Mouse (Mus musculus) heart, adult 2 months (tissue): ENCODE results near the gene Nags. TPM values are rescaled to one million over a fixed set of nuclear protein-coding genes. Genes with fewer than 3 reads are reported as not detected.
A peak's percentile ranks its signal among the peaks of the same experiment; 100 is the strongest.

ENCODE experiments used
- DNase-seq, 2 experiments: peaks; one replicate each; pipeline ENCODE4 v3.0.0; 2021
- H3K27ac ChIP-seq: fragments of 200-600 bp; 2 replicates; pipeline ENCODE4 v1.8.1; 2022
- H3K27me3 ChIP-seq: fragments of 200-500 bp; 2 replicates; pipeline ENCODE4 v1.6.1; 2012; ENCODE audit warnings: mild to moderate bottlenecking, low read length, inconsistent platforms, mixed read lengths; ENCODE audit not compliant: control insufficient read depth, insufficient read depth
- H3K36me3 ChIP-seq: fragments of 200-500 bp; 2 replicates; pipeline ENCODE4 v1.6.1; 2012; ENCODE audit warnings: low read length, inconsistent platforms; ENCODE audit not compliant: control insufficient read depth, insufficient read depth
- H3K4me1 ChIP-seq: fragments of 200-500 bp; 2 replicates; pipeline ENCODE4 v1.6.1; 2011; ENCODE audit warnings: low read length; ENCODE audit not compliant: control insufficient read depth, insufficient read depth
- H3K4me3 ChIP-seq: fragments of 200-600 bp; 2 replicates; pipeline ENCODE4 v1.8.1; 2022
- H3K79me2 ChIP-seq: fragments of 200-500 bp; replicated peaks from 2 replicates; pipeline ENCODE4 v1.6.1; 2012; ENCODE audit warnings: mild to moderate bottlenecking, inconsistent platforms, low read length, moderate library complexity, mixed read lengths; ENCODE audit not compliant: control insufficient read depth, insufficient read depth
- H3K9ac ChIP-seq: fragments of 200-500 bp; 2 replicates; pipeline ENCODE4 v1.6.1; 2012; ENCODE audit warnings: low read depth, mild to moderate bottlenecking, control low read depth, inconsistent platforms, low read length, mixed read lengths
- CTCF ChIP-seq: fragments of 200-600 bp; IDR thresholded peaks from 2 replicates; pipeline ENCODE4 v1.8.1; 2022; ENCODE audit warnings: antibody characterized with exemption, mild to moderate bottlenecking, moderate library complexity
- EP300 ChIP-seq: fragments of 200-500 bp; IDR thresholded peaks from 2 replicates; pipeline ENCODE4 v1.6.1; 2011; ENCODE audit warnings: low read depth, low read length, control low read depth; ENCODE audit not compliant: insufficient read depth
- POLR2A ChIP-seq: fragments of 200-500 bp; IDR thresholded peaks from 2 replicates; pipeline ENCODE4 v1.6.1; 2011; ENCODE audit warnings: mild to moderate bottlenecking, low read depth, low read length, control low read depth; ENCODE audit not compliant: insufficient read depth
- WGBS: fragments of 180-500 bp; shearing (Covaris S2); methylation state at CpG from one replicate; pipeline ENCODE4 v1.1.7; 2018; 5-methylcytosine and 5-hydroxymethylcytosine counted together
- intact Hi-C: fragments of 180-260 bp; cut with DNase I; formaldehyde crosslinking; loops from one replicate; pipeline ENCODE4 v1.15.1; 2025
- polyA plus RNA-seq: library from polyadenylated mRNA; depleted of rRNA; stranded (reverse); fragments of >200 nt; gene quantifications from 2 replicates; pipeline ENCODE4 v1.2.3, GENCODE M21; 2012
- total RNA-seq, 2 experiments: library from RNA; stranded (reverse); gene quantifications; 2 replicates each; pipeline ENCODE4 v1.2.3; 2021

The Nags gene
- total and polyA plus RNA-seq, 3 experiments: 0.06 TPM; not detected in 2

DNA sequence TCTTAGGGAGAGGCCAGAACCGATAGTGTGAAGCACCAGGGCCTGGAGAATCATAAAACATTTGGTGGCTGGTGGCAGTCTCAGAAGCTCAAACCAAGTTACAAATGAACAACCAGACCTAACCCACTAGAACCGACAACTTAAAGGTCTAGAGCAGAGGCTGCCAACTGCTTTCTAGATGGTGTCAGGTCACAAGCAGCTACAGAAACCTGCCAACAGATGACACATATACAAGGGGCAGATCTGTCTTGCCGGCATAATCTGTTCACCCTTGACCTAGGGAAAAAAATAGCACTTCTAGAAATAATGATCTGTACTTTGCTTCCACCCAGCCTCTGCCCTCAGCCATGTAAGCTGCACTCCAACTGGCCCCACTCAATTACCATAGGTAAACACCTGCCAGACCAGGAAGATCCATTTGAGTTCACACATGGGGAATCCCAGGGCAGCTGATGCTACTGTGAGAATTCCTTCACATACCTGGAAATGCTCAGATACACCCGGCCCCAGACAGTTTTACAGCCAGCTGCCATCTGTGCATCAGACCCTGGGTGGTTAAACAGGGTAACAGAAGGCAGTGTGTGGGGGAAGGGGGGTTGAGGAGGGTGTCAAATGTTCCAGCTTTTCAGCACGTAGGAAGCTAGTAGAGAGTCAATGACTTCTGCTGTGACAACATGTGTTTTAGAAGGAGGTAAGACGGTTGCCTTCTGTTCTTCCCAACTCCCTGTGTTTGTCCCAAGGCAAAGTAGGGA, 20.8 kb downstream of the Nags start:
- Histone ChIP-seq H3K9ac (no peak overlapping the region), H3K4me3 (no peak overlapping the region), H3K36me3 (peaks cover 7% of the 10 kb centered on the region), H3K27me3 (no peaks in the 10 kb centered on the region), H3K79me2 (0 out of 2 replicates have a peak, but pooled peaks cover 1% of the 10 kb centered on the region), H3K4me1 (peaks cover 3% of the 10 kb centered on the region; the same call in 1 of the 2 replicates), H3K27ac (no peak overlapping the region)
- intact Hi-C loops: no loop called here
- TF ChIP-seq EP300 (no peak), CTCF (no peak), POLR2A (no peak)
- 45% methylated on average over 6 of the region's 6 CpGs for WGBS
- no peak for DNase-seq

DNA sequence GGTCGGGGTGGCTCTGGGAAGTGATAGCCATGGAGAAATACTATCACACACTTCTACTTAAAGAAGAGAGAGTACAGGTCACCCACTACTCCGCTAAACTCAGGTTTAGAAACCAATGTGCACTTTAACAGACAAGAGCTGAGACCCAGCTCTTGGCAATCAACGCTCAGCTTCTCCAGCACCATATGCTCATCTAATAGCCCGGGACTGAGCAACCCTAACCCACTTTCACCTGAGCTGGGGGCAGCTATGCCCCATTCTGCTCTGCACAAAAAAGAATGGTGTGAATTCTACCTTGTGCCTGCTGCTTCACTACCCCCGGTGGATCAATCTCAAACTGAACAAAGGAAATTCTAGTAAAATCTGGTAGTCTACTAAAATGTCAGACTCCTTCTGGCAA, 22.2 kb downstream of the Nags start:
- no peak overlapping the region for H3K4me3 ChIP-seq
- DNase-seq: no peak
- TF ChIP-seq POLR2A: no peak
- TF ChIP-seq CTCF: no peak
- no peak for TF ChIP-seq EP300
- peaks cover 12% of the 10 kb centered on the region for H3K36me3 ChIP-seq
- 0 out of 2 replicates have a peak, but pooled peaks cover 1% of the 10 kb centered on the region for H3K79me2 ChIP-seq
- no peaks in the 10 kb centered on the region for H3K27me3 ChIP-seq
- 83% methylated on average over 5 of the region's 5 CpGs for WGBS
- H3K4me1 ChIP-seq: peaks cover 3% of the 10 kb centered on the region
- no peak overlapping the region for H3K9ac ChIP-seq
- no peak overlapping the region for H3K27ac ChIP-seq
- intact Hi-C loops: no loop called here

DNA sequence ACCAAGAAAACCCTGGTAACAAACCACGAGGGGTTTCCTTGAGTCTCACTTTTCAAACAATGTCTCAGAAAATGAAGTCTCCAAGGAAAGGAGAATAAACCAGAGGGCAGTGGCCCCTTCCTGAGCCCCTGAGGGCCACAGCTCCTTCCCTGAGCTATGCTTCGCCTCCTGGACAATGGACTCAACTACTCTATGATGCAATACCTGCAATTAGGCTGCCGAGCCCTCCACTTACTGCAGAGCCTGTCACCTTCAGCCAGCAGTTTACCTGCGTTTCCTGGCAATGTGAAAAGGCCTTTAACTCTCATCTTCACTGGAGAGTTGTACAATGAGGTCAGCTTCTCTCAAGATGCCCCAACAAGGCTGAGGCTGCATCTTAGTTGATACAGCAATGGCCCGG, 23.4 kb downstream of the Nags start:
- no peak overlapping the region for H3K4me3 ChIP-seq
- peaks cover 13% of the 10 kb centered on the region for H3K36me3 ChIP-seq
- peaks cover 4% of the 10 kb centered on the region for H3K4me1 ChIP-seq
- no peak for DNase-seq
- H3K27me3 ChIP-seq: no peaks in the 10 kb centered on the region
- intact Hi-C loops: no loop called here
- TF ChIP-seq POLR2A (no peak), CTCF (no peak), EP300 (no peak)
- no peak overlapping the region for H3K9ac ChIP-seq
- WGBS: 79% methylated on average over 5 of the region's 5 CpGs
- no peak overlapping the region for H3K27ac ChIP-seq
- H3K79me2 ChIP-seq: peaks cover 4% of the 10 kb centered on the region; the same call in 1 of the 2 replicates

DNA sequence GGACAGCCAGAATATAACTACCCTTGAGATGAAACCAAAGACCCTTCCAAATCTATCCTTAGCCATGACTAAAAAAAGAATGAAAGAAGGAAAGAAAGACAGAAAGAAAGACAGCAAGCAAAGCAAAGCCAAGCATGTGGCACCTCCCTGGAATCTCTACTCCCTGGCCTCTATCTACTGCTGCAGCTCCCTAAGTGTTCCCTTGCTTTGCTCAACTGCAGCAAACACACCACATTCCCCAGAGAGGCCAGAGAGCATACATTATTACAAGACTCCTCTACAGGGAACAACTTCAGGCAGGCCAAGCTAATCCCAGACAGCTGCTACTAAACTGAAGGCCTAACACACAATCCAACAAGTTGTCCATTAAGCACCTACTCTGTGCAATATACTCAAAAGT, 34.5 kb downstream of the Nags start:
- TF ChIP-seq CTCF (no peak), EP300 (no peak), POLR2A (no peak)
- peaks cover 12% of the 10 kb centered on the region for H3K79me2 ChIP-seq
- no peaks in the 10 kb centered on the region for H3K27me3 ChIP-seq
- H3K4me1 ChIP-seq: no peaks in the 10 kb centered on the region; the same call in 1 of the 2 replicates
- DNase-seq: no peak
- H3K9ac ChIP-seq: no peak overlapping the region
- intact Hi-C loops: loop anchor here (10.0 kb wide), 1 partner anchor 1735 kb away; the partner anchor contains the start of genes Klhl10 and Nt5c3b
- peaks cover 30% of the 10 kb centered on the region for H3K36me3 ChIP-seq
- H3K4me3 ChIP-seq: no peak overlapping the region
- no peak overlapping the region for H3K27ac ChIP-seq

DNA sequence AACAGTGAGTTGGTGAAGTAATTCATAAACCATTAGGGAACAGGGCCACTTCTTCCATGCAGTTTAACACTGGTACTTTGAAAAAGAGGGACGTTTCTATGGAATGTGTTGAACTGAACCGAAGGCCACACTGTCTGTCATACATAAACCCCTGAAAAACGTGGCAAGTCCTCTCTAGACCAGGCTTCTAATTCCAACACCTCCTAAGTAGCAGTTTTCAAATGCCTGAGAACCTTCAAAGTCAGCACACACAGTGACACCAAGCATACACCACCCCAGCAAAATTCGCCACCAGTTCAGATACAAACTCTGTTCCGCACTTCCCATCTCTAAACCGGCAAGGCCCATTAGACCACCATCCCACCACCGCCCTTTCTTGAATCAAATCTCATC, 38.9 kb downstream of the Nags start:
- H3K36me3 ChIP-seq: peaks cover 15% of the 10 kb centered on the region
- H3K27me3 ChIP-seq: no peaks in the 10 kb centered on the region
- peak overlapping the region; percentile 93 for H3K27ac ChIP-seq
- intact Hi-C loops: loop anchor here (2.0 to 10.0 kb wide), 3 partner anchors 27 to 1739 kb away; partner anchors contain the start of genes Klhl10, Nt5c3b and Tmem101
- no peaks in the 10 kb centered on the region; the same call in 1 of the 2 replicates for H3K4me1 ChIP-seq
- DNase-seq: no peak
- H3K4me3 ChIP-seq: peak overlapping the region; percentile 85
- 2% methylated on average over 7 of the region's 7 CpGs for WGBS
- H3K79me2 ChIP-seq: peaks cover 7% of the 10 kb centered on the region
- no peak for TF ChIP-seq CTCF
- no peak for TF ChIP-seq POLR2A
- TF ChIP-seq EP300: no peak
- H3K9ac ChIP-seq: peak overlapping the region; percentile 99
